Mouse (Mus musculus) lung, embryonic 15.5 days (tissue): ENCODE measurements around the gene Gm26558. TPM values are rescaled to one million over a fixed set of nuclear protein-coding genes. Genes with fewer than 3 reads are reported as not detected.

Experiments
- ATAC-seq: fragments of 200-750 bp; cut with Nextera tagmentation; 2 replicates; pipeline ENCODE4 v1.8.0; 2017; ENCODE audit warnings: moderate number of reproducible peaks, borderline replicate concordance; ENCODE audit not compliant: low FRiP score, low TSS enrichment; ENCODE audit errors: extremely low read depth
- H3K27ac ChIP-seq: fragments of 300-500 bp; sonication (generic); 2 replicates; pipeline ENCODE4 v1.5.1; 2015; ENCODE audit warnings: moderate library complexity, mild to moderate bottlenecking, inconsistent platforms
- H3K27me3 ChIP-seq: fragments of 300-500 bp; sonication (generic); 2 replicates; pipeline ENCODE4 v1.6.1; 2015; ENCODE audit warnings: inconsistent platforms
- H3K36me3 ChIP-seq: fragments of 300-500 bp; sonication (generic); 2 replicates; pipeline ENCODE4 v1.6.1; 2015; ENCODE audit warnings: inconsistent platforms
- H3K4me1 ChIP-seq: fragments of 300-500 bp; sonication (generic); 2 replicates; pipeline ENCODE4 v1.6.1; 2015; ENCODE audit warnings: inconsistent platforms
- H3K4me2 ChIP-seq: fragments of 300-500 bp; sonication (generic); 2 replicates; pipeline ENCODE4 v1.6.1; 2015; ENCODE audit warnings: inconsistent platforms, mild to moderate bottlenecking, moderate library complexity
- H3K4me3 ChIP-seq: fragments of 300-500 bp; sonication (generic); 2 replicates; pipeline ENCODE4 v1.5.1; 2015; ENCODE audit warnings: mild to moderate bottlenecking, inconsistent platforms
- H3K9ac ChIP-seq: fragments of 300-500 bp; sonication (generic); 2 replicates; pipeline ENCODE4 v1.6.1; 2015; ENCODE audit warnings: inconsistent platforms
- H3K9me3 ChIP-seq: fragments of 300-500 bp; sonication (generic); 2 replicates; pipeline ENCODE4 v1.6.1; 2016; ENCODE audit warnings: inconsistent platforms
- WGBS: fragments of 180-500 bp; shearing (Covaris S2); methylation state at CpG from one replicate; pipeline ENCODE4 v1.1.7; 2015; 5-methylcytosine and 5-hydroxymethylcytosine counted together
- polyA plus RNA-seq: library from polyadenylated mRNA; unstranded; fragments of >200 nt; fragmentation: Nextera tagmentation; extraction: Ambion mirVana; gene quantifications from 2 replicates; pipeline ENCODE4 v1.2.1, GENCODE M21; 2015

The Gm26558 gene
- 3.7 and 5.0 TPM in 2 replicates for polyA plus RNA-seq

GRCm38 (mm10) chr2:70661715-70662495 is at the start of gene Gm26558:
Gene Gm26558 (minus strand): TSS chr2:70662108.
- Histone ChIP-seq H3K4me2 (peak within 1 kb of the TSS; percentile 78), H3K4me3 (peak within 1 kb of the TSS; percentile 94), H3K9ac (peak within 1 kb of the TSS; percentile 88), H3K27me3 (no peaks in the 10 kb centered on the region), H3K27ac (peak within 1 kb of the TSS; percentile 94), H3K36me3 (peaks cover 13% of the 10 kb centered on the region; the same call in 1 of the 2 replicates), H3K4me1 (peaks cover 11% of the 10 kb centered on the region), H3K9me3 (no peaks in the 10 kb centered on the region)
- ATAC-seq = peak; percentile 79
- whole genome bisulfite sequencing = under 1% methylated on average over 54 of the region's 54 CpGs

GRCm38 (mm10) chr2:70710878-70711277 is 49.0 kb upstream of the Gm26558 start:
- ATAC-seq = no peak
- no peak overlapping the region for H3K4me2 ChIP-seq
- H3K4me3 ChIP-seq = no peak overlapping the region
- peaks cover 45% of the 10 kb centered on the region for H3K36me3 ChIP-seq
- H3K9me3 ChIP-seq = no peaks in the 10 kb centered on the region
- no peak overlapping the region for H3K9ac ChIP-seq
- 90% methylated on average over 4 of the region's 4 CpGs for WGBS
- H3K27me3 ChIP-seq = no peaks in the 10 kb centered on the region
- no peak overlapping the region for H3K27ac ChIP-seq
- no peaks in the 10 kb centered on the region for H3K4me1 ChIP-seq

GRCm38 (mm10) chr2:70710236-70710635 is 48.3 kb upstream of the Gm26558 start:
- 92% methylated on average over 7 of the region's 7 CpGs for WGBS
- peaks cover 39% of the 10 kb centered on the region for H3K36me3 ChIP-seq
- no peak overlapping the region for H3K9ac ChIP-seq
- no peaks in the 10 kb centered on the region for H3K27me3 ChIP-seq
- no peak overlapping the region for H3K4me2 ChIP-seq
- no peak overlapping the region for H3K27ac ChIP-seq
- no peaks in the 10 kb centered on the region for H3K9me3 ChIP-seq
- no peak overlapping the region for H3K4me3 ChIP-seq
- no peak for ATAC-seq
- no peaks in the 10 kb centered on the region for H3K4me1 ChIP-seq

- Histone ChIP-seq H3K4me1 (peaks cover 6% of the 10 kb centered on the region; the same call in 1 of the 2 replicates), H3K27ac (no peak overlapping the region), H3K9me3 (no peaks in the 10 kb centered on the region), H3K36me3 (peaks cover 29% of the 10 kb centered on the region), H3K4me3 (no peak overlapping the region), H3K27me3 (no peaks in the 10 kb centered on the region), H3K4me2 (no peak overlapping the region), H3K9ac (no peak overlapping the region)
- 67% methylated on average over 13 of the region's 13 CpGs for WGBS
- no peak for ATAC-seq
These were observed 47.2 kb upstream of the Gm26558 start for GRCm38 (mm10) chr2:70708986-70709730.

- Histone ChIP-seq H3K27me3 (no peaks in the 10 kb centered on the region), H3K4me1 (peaks cover 6% of the 10 kb centered on the region; the same call in 1 of the 2 replicates), H3K4me2 (no peak overlapping the region), H3K9ac (no peak overlapping the region), H3K4me3 (no peak overlapping the region), H3K9me3 (no peaks in the 10 kb centered on the region), H3K27ac (no peak overlapping the region), H3K36me3 (no peaks in the 10 kb centered on the region; the same call in 1 of the 2 replicates)
- no peak for ATAC-seq
- 29% methylated on average over 5 of the region's 5 CpGs for WGBS
These were observed 40.5 kb upstream of the Gm26558 start for GRCm38 (mm10) chr2:70702403-70702802.

- no peak for ATAC-seq
- peaks cover 6% of the 10 kb centered on the region; the same call in 1 of the 2 replicates for H3K4me1 ChIP-seq
- H3K27ac ChIP-seq = no peak overlapping the region
- no peaks in the 10 kb centered on the region; the same call in 1 of the 2 replicates for H3K36me3 ChIP-seq
- no peak overlapping the region for H3K4me3 ChIP-seq
- H3K9ac ChIP-seq = no peak overlapping the region
- no peak overlapping the region for H3K4me2 ChIP-seq
- no peaks in the 10 kb centered on the region for H3K9me3 ChIP-seq
- no peaks in the 10 kb centered on the region for H3K27me3 ChIP-seq
- 44% methylated on average over 9 of the region's 9 CpGs for WGBS
These were observed 39.7 kb upstream of the Gm26558 start for GRCm38 (mm10) chr2:70701571-70701970.

GRCm38 (mm10) chr2:70700851-70701250 is 38.9 kb upstream of the Gm26558 start:
- whole genome bisulfite sequencing = 85% methylated on average over 3 of the region's 3 CpGs

GRCm38 (mm10) chr2:70695712-70696111 is 33.8 kb upstream of the Gm26558 start:
- 59% methylated on average over 10 of the region's 10 CpGs for WGBS
- peak; percentile 60; the same call in 1 of the 2 replicates for ATAC-seq
- Histone ChIP-seq H3K9me3 (no peaks in the 10 kb centered on the region), H3K4me3 (no peak overlapping the region), H3K27ac (peak overlapping the region; percentile 50; the same call in 1 of the 2 replicates), H3K36me3 (peaks cover 19% of the 10 kb centered on the region), H3K4me2 (no peak overlapping the region), H3K9ac (no peak overlapping the region), H3K4me1 (peaks cover 7% of the 10 kb centered on the region; the same call in 1 of the 2 replicates), H3K27me3 (no peaks in the 10 kb centered on the region)

More at GRCm38 (mm10) chr2:70700851-70701250, 38.9 kb upstream of the Gm26558 start:
- no peak overlapping the region for H3K27ac ChIP-seq
- no peak for ATAC-seq
- no peak overlapping the region for H3K4me2 ChIP-seq
- H3K9ac ChIP-seq = no peak overlapping the region
- H3K4me3 ChIP-seq = no peak overlapping the region
- H3K36me3 ChIP-seq = no peaks in the 10 kb centered on the region; the same call in 1 of the 2 replicates
- peaks cover 6% of the 10 kb centered on the region; the same call in 1 of the 2 replicates for H3K4me1 ChIP-seq
- H3K9me3 ChIP-seq = no peaks in the 10 kb centered on the region
- H3K27me3 ChIP-seq = no peaks in the 10 kb centered on the region

GRCm38 (mm10) chr2:70690195-70690594 is 28.3 kb upstream of the Gm26558 start:
- Histone ChIP-seq H3K36me3 (peaks cover 73% of the 10 kb centered on the region), H3K4me2 (no peak overlapping the region), H3K27ac (no peak overlapping the region), H3K9ac (no peak overlapping the region), H3K4me3 (no peak overlapping the region), H3K9me3 (no peaks in the 10 kb centered on the region), H3K4me1 (0 out of 2 replicates have a peak, but pooled peaks cover 1% of the 10 kb centered on the region), H3K27me3 (no peaks in the 10 kb centered on the region)
- ATAC-seq = no peak
- 62% methylated on average over 11 of the region's 11 CpGs for WGBS

GRCm38 (mm10) chr2:70688454-70689078 is 26.7 kb upstream of the Gm26558 start:
- Histone ChIP-seq H3K4me3 (no peak overlapping the region), H3K4me1 (no peaks in the 10 kb centered on the region), H3K9ac (no peak overlapping the region), H3K27ac (no peak overlapping the region), H3K27me3 (no peaks in the 10 kb centered on the region), H3K36me3 (peaks cover 86% of the 10 kb centered on the region), H3K9me3 (no peaks in the 10 kb centered on the region), H3K4me2 (no peak overlapping the region)
- WGBS = 92% methylated on average over 21 of the region's 21 CpGs
- ATAC-seq = no peak

- H3K27ac ChIP-seq = no peak overlapping the region
- H3K4me3 ChIP-seq = no peak overlapping the region
- no peaks in the 10 kb centered on the region for H3K27me3 ChIP-seq
- H3K9ac ChIP-seq = no peak overlapping the region
- H3K4me1 ChIP-seq = no peaks in the 10 kb centered on the region
- no peak overlapping the region for H3K4me2 ChIP-seq
- H3K9me3 ChIP-seq = no peaks in the 10 kb centered on the region
- 61% methylated on average over 2 of the region's 2 CpGs for WGBS
- no peak for ATAC-seq
- peaks cover 91% of the 10 kb centered on the region for H3K36me3 ChIP-seq
These were observed 20.4 kb upstream of the Gm26558 start for GRCm38 (mm10) chr2:70682324-70682723.
